Mouse (Mus musculus) bone marrow macrophage, adult 2 months (primary cell): ENCODE results near the gene Slit3.

ENCODE experiments used
- CTCF ChIP-seq: IDR thresholded peaks from 2 replicates; pipeline ENCODE4 v1.5.1; 2012; ENCODE audit warnings: low read depth, mild to moderate bottlenecking, low read length, moderate library complexity
- POLR2A ChIP-seq: IDR thresholded peaks from 2 replicates; pipeline ENCODE4 v1.6.1; 2012; ENCODE audit warnings: mild to moderate bottlenecking, low read depth, low read length, borderline replicate concordance

GRCm38 (mm10) chr11:35449199-35449598, 328.2 kb downstream of the Slit3 start:
- no peak for TF ChIP-seq CTCF
- no peak for TF ChIP-seq POLR2A
